Mouse (Mus musculus): ENCODE data around the gene Slc47a1. TPM values are rescaled to one million over a fixed set of nuclear protein-coding genes. Genes with fewer than 3 reads are reported as not detected.

Gene Slc47a1
- total and polyA plus RNA-seq, 2 experiments from 2014 or later = 3.2 to 7.7 TPM

DNA sequence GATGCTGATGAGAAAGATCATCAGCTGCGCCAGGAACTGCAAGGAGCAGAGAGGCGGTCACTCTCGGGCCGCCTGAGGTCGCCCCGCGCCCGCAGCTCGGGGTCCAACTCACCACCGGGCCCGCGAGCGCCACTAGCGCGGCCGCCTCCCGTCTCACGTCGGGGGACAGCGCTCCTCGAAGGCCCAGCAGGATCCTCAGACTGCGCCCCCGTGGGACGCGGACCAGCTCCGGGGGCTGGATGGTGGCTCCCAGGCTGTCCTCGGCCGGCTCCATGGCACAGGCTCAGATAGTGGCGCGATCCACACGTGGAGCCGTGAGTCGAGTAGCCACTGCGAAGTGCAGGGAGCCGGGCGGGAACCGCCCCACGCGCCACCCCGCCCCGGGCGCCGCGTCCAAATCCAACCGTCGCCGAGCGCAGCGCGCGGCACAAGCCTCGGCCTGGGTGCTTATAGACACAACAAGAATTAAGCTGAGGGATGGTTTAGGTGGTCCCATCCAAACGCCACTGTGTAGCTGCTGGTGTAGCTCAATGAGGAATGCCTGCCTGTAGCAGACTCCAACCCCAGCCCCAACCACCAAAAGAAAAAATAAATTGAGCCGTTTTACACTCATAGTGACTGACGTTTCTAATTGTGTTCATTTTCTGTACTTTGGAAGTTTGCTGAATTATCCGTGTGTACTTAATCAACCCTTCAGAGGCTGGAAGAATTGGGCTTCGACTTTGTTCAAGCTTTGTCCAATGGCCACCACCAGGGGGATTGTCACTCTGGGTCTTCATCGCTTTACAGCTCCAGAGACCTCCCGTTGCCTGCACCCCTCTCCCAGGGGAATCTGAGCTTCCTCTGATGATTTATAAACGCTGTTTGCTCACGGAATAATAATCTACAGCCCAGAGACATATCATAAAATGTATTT, 35.4 kb downstream of the Slc47a1 start, which contains the start of gene Slc47a2:
Gene Slc47a2 (minus strand): TSS at position 356 of the 916 bp plus-strand sequence.
- 0 out of 2 replicates have a peak, but pooled peaks have one; percentile 18 for ATAC-seq
- no peaks in the 10 kb centered on the region for H3K36me3 ChIP-seq (ENCODE audit: insufficient read depth, low read length)
- peak; percentile 64 for TF ChIP-seq CTCF (IDR thresholded peaks at IDR 0.05; ENCODE audit: low read depth)
- DNase-seq (ENCODE audit: low spot score) = peak; percentile 54
- H3K27ac ChIP-seq = no peak within 1 kb of the TSS
- WGBS = 3% methylated on average over 61 of the region's 61 CpGs
- 0 out of 2 replicates have a peak, but pooled peaks cover 11% of the 10 kb centered on the region for H3K27me3 ChIP-seq (ENCODE audit: insufficient read depth, low read length)
- no peaks in the 10 kb centered on the region for H3K9me3 ChIP-seq (ENCODE audit: low read length)
- 0 out of 2 replicates have a peak within 1 kb of the TSS, but pooled peaks have one; percentile 13 for H3K9ac ChIP-seq (replicated peaks; ENCODE audit: low read length)
- peak within 1 kb of the TSS; percentile 36 for H3K4me3 ChIP-seq (ENCODE audit: low read length)
- H3K4me2 ChIP-seq (ENCODE audit: low read depth, low read length) = peak within 1 kb of the TSS; percentile 67
- no peaks in the 10 kb centered on the region for H3K4me1 ChIP-seq (ENCODE audit: insufficient read depth, low read length)

DNA sequence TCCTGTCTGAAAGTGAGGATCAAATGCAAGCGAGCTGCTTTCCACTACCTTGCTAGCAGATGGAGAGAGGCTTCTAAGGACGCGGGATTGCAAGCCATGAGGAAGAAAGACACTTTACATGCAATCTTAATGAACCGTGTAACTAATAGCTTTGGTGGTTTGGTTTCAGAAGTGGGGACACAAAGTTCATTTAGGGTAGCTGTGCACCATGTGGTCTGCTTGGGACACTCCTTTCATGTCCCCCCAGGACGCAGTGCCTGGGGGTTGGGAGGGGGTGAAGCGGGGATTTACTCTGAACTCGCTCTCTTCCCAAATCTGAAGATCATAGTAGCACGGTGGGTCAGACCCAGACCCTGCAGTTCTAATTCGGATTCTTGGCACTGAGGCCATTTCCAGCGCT, 36.2 kb downstream of the Slc47a1 start:
- 0 out of 2 replicates have a peak, but pooled peaks cover 11% of the 10 kb centered on the region for H3K27me3 ChIP-seq (ENCODE audit: insufficient read depth, low read length)
- H3K4me3 ChIP-seq (ENCODE audit: low read length) = peak overlapping the region; percentile 36
- WGBS = 13% methylated on average over 10 of the region's 10 CpGs
- H3K27ac ChIP-seq = no peak overlapping the region
- no peak for TF ChIP-seq CTCF (IDR thresholded peaks at IDR 0.05; ENCODE audit: low read depth)
- H3K4me2 ChIP-seq (ENCODE audit: low read depth, low read length) = peak overlapping the region; percentile 67
- no peaks in the 10 kb centered on the region for H3K4me1 ChIP-seq (ENCODE audit: insufficient read depth, low read length)
- H3K9me3 ChIP-seq (ENCODE audit: low read length) = no peaks in the 10 kb centered on the region
- no peak for DNase-seq (ENCODE audit: low spot score)
- H3K36me3 ChIP-seq (ENCODE audit: insufficient read depth, low read length) = no peaks in the 10 kb centered on the region
- ATAC-seq = no peak
- no peak overlapping the region for H3K9ac ChIP-seq (replicated peaks; ENCODE audit: low read length)

DNA sequence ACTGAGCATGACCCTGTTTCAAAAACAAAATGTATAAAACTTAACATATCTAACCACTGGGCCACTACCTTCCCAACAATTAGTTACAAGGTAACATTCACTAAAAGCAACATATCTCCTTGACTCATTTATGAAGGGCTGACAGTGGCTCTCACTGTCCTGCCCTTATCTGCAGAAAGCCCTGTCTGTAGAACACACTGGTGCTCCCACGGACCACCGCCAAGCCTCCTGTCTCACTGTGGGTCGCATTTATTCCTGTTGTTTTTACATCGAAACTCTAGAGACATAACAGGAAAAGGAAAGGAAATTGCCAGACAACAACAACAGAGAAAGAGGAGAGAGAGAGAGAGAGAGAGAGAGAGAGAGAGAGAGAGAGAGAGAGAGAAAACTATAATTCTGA, 36.9 kb downstream of the Slc47a1 start:
- Histone ChIP-seq H3K9me3 (ENCODE audit: low read length) (no peaks in the 10 kb centered on the region), H3K36me3 (ENCODE audit: insufficient read depth, low read length) (no peaks in the 10 kb centered on the region), H3K27ac (no peak overlapping the region), H3K27me3 (ENCODE audit: insufficient read depth, low read length) (0 out of 2 replicates have a peak, but pooled peaks cover 11% of the 10 kb centered on the region), H3K4me1 (ENCODE audit: insufficient read depth, low read length) (no peaks in the 10 kb centered on the region), H3K4me2 (ENCODE audit: low read depth, low read length) (no peak overlapping the region), H3K4me3 (ENCODE audit: low read length) (no peak overlapping the region), H3K9ac (replicated peaks; ENCODE audit: low read length) (no peak overlapping the region)
- 84% methylated on average over 4 of the region's 4 CpGs for WGBS
- DNase-seq (ENCODE audit: low spot score) = no peak
- TF ChIP-seq CTCF (IDR thresholded peaks at IDR 0.05; ENCODE audit: low read depth) = no peak
- ATAC-seq = no peak

DNA sequence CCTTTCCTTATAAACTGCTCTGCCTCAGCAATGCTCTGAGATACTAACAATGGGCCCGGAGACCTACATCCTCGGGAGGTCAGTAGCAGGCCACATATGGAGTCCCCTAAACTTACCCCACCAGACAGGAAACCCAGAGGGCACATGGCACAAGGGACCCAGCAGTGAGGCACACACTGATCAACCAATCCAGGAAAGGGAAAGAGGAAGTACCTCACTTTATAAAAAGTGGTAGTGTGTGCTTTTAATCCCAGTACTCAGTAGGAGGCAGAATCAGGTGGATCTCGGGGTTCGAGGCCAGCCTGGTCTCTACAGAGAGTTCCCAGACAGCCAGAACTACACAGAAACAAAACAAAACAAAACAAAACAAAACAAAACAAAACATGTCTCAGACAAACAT, 37.8 kb downstream of the Slc47a1 start:
- H3K36me3 ChIP-seq (ENCODE audit: insufficient read depth, low read length) = no peaks in the 10 kb centered on the region
- DNase-seq (ENCODE audit: low spot score) (no peak), ATAC-seq (no peak)
- no peaks in the 10 kb centered on the region for H3K9me3 ChIP-seq (ENCODE audit: low read length)
- no peak overlapping the region for H3K4me2 ChIP-seq (ENCODE audit: low read depth, low read length)
- H3K4me3 ChIP-seq (ENCODE audit: low read length) = no peak overlapping the region
- no peaks in the 10 kb centered on the region for H3K4me1 ChIP-seq (ENCODE audit: insufficient read depth, low read length)
- TF ChIP-seq CTCF (IDR thresholded peaks at IDR 0.05; ENCODE audit: low read depth) = no peak
- 0 out of 2 replicates have a peak, but pooled peaks cover 11% of the 10 kb centered on the region for H3K27me3 ChIP-seq (ENCODE audit: insufficient read depth, low read length)
- 92% methylated on average over 4 of the region's 4 CpGs for WGBS
- H3K9ac ChIP-seq (replicated peaks; ENCODE audit: low read length) = no peak overlapping the region
- no peak overlapping the region for H3K27ac ChIP-seq

DNA sequence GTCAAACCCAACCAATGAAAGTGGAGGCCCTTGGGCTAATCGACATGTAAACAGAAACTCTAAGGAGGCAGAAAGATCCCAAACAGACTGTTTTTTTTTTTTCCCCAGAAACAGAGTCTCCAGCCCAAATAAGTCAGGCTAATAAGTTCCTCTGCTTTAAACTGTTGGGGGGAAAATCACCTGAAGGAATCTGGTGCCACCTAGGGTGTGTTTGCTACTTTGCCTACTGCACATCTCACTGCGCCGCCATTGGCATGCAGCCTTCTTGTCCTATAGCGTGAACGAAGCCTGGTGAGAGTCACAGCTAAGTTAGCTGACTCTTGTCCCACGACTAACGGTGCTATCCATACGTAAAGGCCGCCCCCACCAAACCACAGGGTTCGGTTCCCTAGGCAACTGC, 40.6 kb downstream of the Slc47a1 start:
- H3K4me3 ChIP-seq (ENCODE audit: low read length) = no peak overlapping the region
- DNase-seq (ENCODE audit: low spot score) (no peak), ATAC-seq (no peak)
- no peak; the same call in 1 of the 2 replicates for TF ChIP-seq CTCF (IDR thresholded peaks at IDR 0.05; ENCODE audit: low read depth)
- WGBS = 78% methylated on average over 10 of the region's 10 CpGs
- no peaks in the 10 kb centered on the region for H3K4me1 ChIP-seq (ENCODE audit: insufficient read depth, low read length)
- H3K36me3 ChIP-seq (ENCODE audit: insufficient read depth, low read length) = no peaks in the 10 kb centered on the region
- H3K9ac ChIP-seq (replicated peaks; ENCODE audit: low read length) = no peak overlapping the region
- H3K4me2 ChIP-seq (ENCODE audit: low read depth, low read length) = no peak overlapping the region
- H3K9me3 ChIP-seq (ENCODE audit: low read length) = no peaks in the 10 kb centered on the region
- 0 out of 2 replicates have a peak, but pooled peaks cover 3% of the 10 kb centered on the region for H3K27me3 ChIP-seq (ENCODE audit: insufficient read depth, low read length)
- no peak overlapping the region for H3K27ac ChIP-seq

DNA sequence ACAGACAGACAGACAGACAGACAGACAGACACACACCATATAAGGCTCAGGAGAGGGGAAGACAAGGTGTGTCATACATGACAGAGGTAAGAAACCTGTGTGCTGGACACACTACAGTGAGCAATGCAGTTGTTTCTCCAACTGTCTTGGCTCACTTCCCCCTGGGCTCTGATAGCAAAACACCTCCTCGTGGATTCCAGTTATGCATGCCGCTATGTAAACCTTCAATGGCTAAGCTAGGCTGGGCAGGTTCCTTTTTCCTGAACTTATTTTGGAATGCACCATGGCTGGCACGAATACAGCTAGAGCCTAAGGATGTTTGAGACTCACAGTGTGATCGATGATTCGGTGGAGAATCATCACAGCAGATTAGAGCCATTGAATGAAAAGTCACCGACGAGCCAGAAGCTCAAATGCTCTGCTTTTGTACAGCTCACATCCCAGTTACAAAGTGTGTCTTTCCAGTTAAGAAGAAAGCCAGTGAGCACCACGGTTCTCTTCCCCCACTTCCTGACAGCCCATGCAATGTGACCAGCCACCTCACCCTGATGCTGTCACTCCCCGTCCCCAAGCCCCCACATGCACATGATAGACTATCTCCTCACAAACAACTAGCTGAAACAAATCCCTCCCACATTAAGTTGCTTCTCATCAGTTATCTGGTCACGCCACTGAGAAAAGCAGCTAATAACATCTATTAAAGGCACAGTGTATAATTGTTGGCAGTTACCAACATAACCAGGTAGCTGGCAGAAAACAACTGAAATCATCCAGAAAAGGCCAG, 57.0 kb downstream of the Slc47a1 start:
- Histone ChIP-seq H3K9ac (replicated peaks; ENCODE audit: low read length) (no peak overlapping the region), H3K36me3 (ENCODE audit: insufficient read depth, low read length) (no peaks in the 10 kb centered on the region), H3K4me2 (ENCODE audit: low read depth, low read length) (no peak overlapping the region), H3K4me1 (ENCODE audit: insufficient read depth, low read length) (no peaks in the 10 kb centered on the region), H3K27me3 (ENCODE audit: insufficient read depth, low read length) (no peaks in the 10 kb centered on the region), H3K4me3 (ENCODE audit: low read length) (no peak overlapping the region), H3K9me3 (ENCODE audit: low read length) (no peaks in the 10 kb centered on the region), H3K27ac (no peak overlapping the region)
- 62% methylated on average over 10 of the region's 10 CpGs for WGBS
- DNase-seq (ENCODE audit: low spot score) (no peak), ATAC-seq (no peak)
- TF ChIP-seq CTCF (IDR thresholded peaks at IDR 0.05; ENCODE audit: low read depth) = no peak
